Mouse (Mus musculus) kidney, embryonic 15.5 days (tissue): ENCODE measurements at regions not wholly inside any gene's neighbourhood (a gene's known extent, or its start where the extent isn't known, plus 50 kb on each side); places are given as distances from the start of the nearest gene placed in this dataset.

Experiments used
- ATAC-seq: fragments of 200-750 bp; cut with Nextera tagmentation; replicated peaks from 2 replicates; pipeline ENCODE4 v1.8.0; 2017; ENCODE audit warnings: moderate TSS enrichment; ENCODE audit not compliant: low FRiP score
- H3K27ac ChIP-seq: fragments of 300-500 bp; sonication (generic); 2 replicates; pipeline ENCODE4 v1.5.1; 2015; ENCODE audit warnings: mild to moderate bottlenecking, inconsistent platforms
- H3K27me3 ChIP-seq: fragments of 300-500 bp; sonication (generic); 2 replicates; pipeline ENCODE4 v1.6.1; 2015; ENCODE audit warnings: inconsistent platforms
- H3K36me3 ChIP-seq: fragments of 300-500 bp; sonication (generic); 2 replicates; pipeline ENCODE4 v1.6.1; 2015; ENCODE audit warnings: inconsistent platforms
- H3K4me1 ChIP-seq: fragments of 300-500 bp; sonication (generic); 2 replicates; pipeline ENCODE4 v1.6.1; 2015; ENCODE audit warnings: inconsistent platforms
- H3K4me2 ChIP-seq: fragments of 300-500 bp; sonication (generic); 2 replicates; pipeline ENCODE4 v1.6.1; 2015; ENCODE audit warnings: moderate library complexity, mild to moderate bottlenecking, inconsistent platforms
- H3K4me3 ChIP-seq: fragments of 300-500 bp; sonication (generic); replicated peaks from 2 replicates; pipeline ENCODE4 v1.5.1; 2015; ENCODE audit warnings: mild to moderate bottlenecking, inconsistent platforms
- H3K9ac ChIP-seq: fragments of 300-500 bp; sonication (generic); 2 replicates; pipeline ENCODE4 v1.6.1; 2015; ENCODE audit warnings: mild to moderate bottlenecking, inconsistent platforms
- H3K9me3 ChIP-seq: fragments of 300-500 bp; sonication (generic); replicated peaks from 2 replicates; pipeline ENCODE4 v1.6.1; 2016; ENCODE audit warnings: inconsistent platforms
- WGBS: fragments of 180-500 bp; shearing (Covaris S2); methylation state at CpG from one replicate; pipeline ENCODE4 v1.1.7; 2015; ENCODE audit warnings: mixed read lengths; 5-methylcytosine and 5-hydroxymethylcytosine counted together

- 90% methylated on average over 2 of the region's 2 CpGs for WGBS
- Histone ChIP-seq H3K4me3 (no peak overlapping the region), H3K36me3 (no peaks in the 10 kb centered on the region), H3K4me1 (no peaks in the 10 kb centered on the region), H3K4me2 (no peak overlapping the region), H3K27me3 (no peaks in the 10 kb centered on the region; the same call in 1 of the 2 replicates), H3K9me3 (no peaks in the 10 kb centered on the region), H3K27ac (no peak overlapping the region), H3K9ac (no peak overlapping the region)
- no peak for ATAC-seq
Measured at GRCm38 (mm10) chr16:39751748-39752147, 232.4 kb upstream of the Lsamp start.

GRCm38 (mm10) chr16:39801063-39801462, 183.1 kb upstream of the Lsamp start:
- Histone ChIP-seq H3K4me3 (no peak overlapping the region), H3K27me3 (no peaks in the 10 kb centered on the region), H3K36me3 (no peaks in the 10 kb centered on the region), H3K9me3 (no peaks in the 10 kb centered on the region), H3K27ac (no peak overlapping the region), H3K4me2 (no peak overlapping the region), H3K4me1 (no peaks in the 10 kb centered on the region), H3K9ac (no peak overlapping the region)
- no peak for ATAC-seq
- 54% methylated on average over 3 of the region's 3 CpGs for WGBS

DNA sequence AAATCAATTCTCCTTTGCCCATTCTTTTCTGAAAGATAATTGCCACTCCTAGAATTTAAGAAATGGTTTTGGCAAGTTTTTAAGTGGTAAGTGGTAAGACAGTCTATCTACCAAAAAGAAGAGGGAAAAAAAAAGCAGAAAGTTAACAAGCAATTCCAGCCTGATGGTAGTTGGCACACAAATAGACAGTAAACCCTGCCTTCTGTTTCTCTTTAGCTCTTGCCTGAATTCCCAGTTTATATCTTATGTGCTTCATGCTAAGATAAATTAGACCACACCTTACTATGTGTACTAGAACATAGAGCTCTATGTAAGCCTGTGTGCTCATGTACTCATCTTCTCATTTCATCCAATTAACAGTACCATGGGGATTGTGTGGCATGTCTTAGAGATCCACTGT, 164.0 kb upstream of the Lsamp start:
- no peaks in the 10 kb centered on the region for H3K4me1 ChIP-seq
- no peak for ATAC-seq
- no peak overlapping the region for H3K4me2 ChIP-seq

DNA sequence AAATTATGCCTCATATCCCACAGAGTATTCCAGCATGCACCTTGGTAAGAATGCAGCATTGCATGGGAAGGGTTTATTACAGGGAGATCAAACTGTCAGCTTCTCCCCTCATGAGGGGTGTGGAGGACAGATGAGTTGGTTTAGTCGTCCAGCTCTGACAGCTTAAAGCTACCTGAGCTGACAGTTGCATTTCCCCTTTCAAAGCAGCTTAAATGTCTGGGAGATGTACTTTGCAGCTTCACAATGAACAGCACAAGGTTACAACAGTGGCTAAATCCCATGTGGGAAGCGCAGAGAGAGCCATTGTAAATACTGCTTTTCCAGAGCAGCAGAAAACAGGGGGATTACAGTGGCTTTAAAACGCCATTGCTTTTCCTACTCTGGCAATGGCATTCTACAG, 149.9 kb upstream of the Lsamp start:
- Histone ChIP-seq H3K27me3 (no peaks in the 10 kb centered on the region), H3K4me1 (no peaks in the 10 kb centered on the region), H3K9ac (no peak overlapping the region), H3K27ac (no peak overlapping the region), H3K36me3 (no peaks in the 10 kb centered on the region), H3K4me3 (no peak overlapping the region), H3K4me2 (no peak overlapping the region), H3K9me3 (no peaks in the 10 kb centered on the region)
- WGBS: 46% methylated on average over 3 of the region's 3 CpGs
- no peak for ATAC-seq

More for the DNA sequence above, 164.0 kb upstream of the Lsamp start:
- Histone ChIP-seq H3K4me3 (no peak overlapping the region), H3K36me3 (no peaks in the 10 kb centered on the region), H3K27me3 (no peaks in the 10 kb centered on the region), H3K27ac (no peak overlapping the region), H3K9ac (no peak overlapping the region), H3K9me3 (no peaks in the 10 kb centered on the region)

GRCm38 (mm10) chr16:39881525-39881924, 102.6 kb upstream of the Lsamp start:
- ATAC-seq: no peak
- H3K9ac ChIP-seq: no peak overlapping the region
- WGBS: 71% methylated on average over 5 of the region's 5 CpGs

DNA sequence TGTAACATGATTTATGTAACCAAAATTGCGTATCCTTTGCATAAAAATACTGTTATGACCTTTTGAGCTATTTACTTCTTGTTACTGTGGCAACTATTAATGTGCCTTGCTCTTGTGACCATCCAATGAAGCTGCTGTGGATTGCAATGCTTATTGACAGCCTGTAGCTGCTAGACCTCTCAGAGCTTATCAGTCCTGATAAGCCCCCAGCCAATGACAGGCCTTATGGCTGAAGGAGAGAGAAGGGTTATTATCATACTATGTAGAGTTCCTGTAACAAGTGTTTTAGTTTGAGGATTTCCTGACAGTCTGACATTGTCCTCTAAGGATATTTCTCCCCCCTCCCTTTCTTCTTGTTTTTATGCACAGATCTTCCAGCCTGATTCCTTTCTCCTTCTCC, 96.2 kb upstream of the Lsamp start:
- Histone ChIP-seq H3K4me2 (no peak overlapping the region), H3K9ac (no peak overlapping the region), H3K9me3 (no peaks in the 10 kb centered on the region), H3K36me3 (no peaks in the 10 kb centered on the region), H3K4me3 (no peak overlapping the region), H3K27ac (no peak overlapping the region), H3K4me1 (no peaks in the 10 kb centered on the region), H3K27me3 (no peaks in the 10 kb centered on the region)
- ATAC-seq: no peak
- WGBS: 69% methylated on average over 1 of the region's 1 CpGs

More at GRCm38 (mm10) chr16:39881525-39881924, 102.6 kb upstream of the Lsamp start:
- H3K4me2 ChIP-seq: no peak overlapping the region
- no peaks in the 10 kb centered on the region for H3K9me3 ChIP-seq
- no peaks in the 10 kb centered on the region for H3K36me3 ChIP-seq
- no peaks in the 10 kb centered on the region for H3K4me1 ChIP-seq
- no peak overlapping the region for H3K27ac ChIP-seq
- H3K27me3 ChIP-seq: no peaks in the 10 kb centered on the region
- H3K4me3 ChIP-seq: no peak overlapping the region
